Comparison of ENCODE assay signal across 10 mouse cellular contexts in the genomic region with DNA sequence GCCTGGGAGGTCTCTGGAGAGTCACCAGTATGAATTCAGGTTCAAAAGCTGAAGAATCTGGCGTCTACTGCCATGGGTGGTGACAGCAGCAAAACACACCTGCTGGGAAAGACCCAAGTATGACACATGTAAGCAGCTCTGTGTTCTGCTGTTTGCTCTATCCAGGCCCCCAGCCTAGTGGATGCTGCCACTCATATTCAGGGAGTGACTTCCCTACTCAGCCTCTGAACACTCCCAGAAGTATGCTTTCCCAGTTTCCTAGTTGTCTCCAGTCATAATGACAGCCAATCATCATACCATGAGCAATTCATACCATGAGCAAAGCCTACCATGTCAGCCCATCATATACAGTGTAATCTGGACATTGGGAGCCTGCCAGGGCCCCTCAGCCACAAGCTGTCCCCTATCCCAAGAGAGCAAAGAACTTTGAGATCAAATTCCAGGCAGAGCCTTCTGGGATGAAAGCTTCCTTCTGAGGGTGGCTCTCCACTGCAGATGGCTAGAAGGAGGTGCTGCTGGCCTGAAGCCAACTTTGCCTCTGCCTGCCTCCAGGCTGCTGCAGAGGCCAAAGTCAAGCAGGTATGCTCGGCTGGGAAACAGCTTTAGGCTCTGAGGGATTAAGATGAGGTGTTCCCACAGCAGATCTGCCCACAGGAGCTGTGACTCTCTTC. TPM values are rescaled to one million over a fixed set of nuclear protein-coding genes. Genes with fewer than 3 reads are reported as not detected.
A peak's percentile ranks its signal among the peaks of the same experiment; 100 is the strongest.
DNase-seq lines count a peak whose midpoint lies in the region; ATAC-seq and TF ChIP-seq lines count a peak whose summit lies in the region.
"Had no signal": no experiment of that assay in that cellular context is flagged by ENCODE, and none has a peak within 500 bp of the region (broad histone marks: within the 10 kb centered on the region; RNA-seq: fewer than 3 reads in every experiment).

No protein-coding gene starts in this region.

- peak; percentile 17 to 50 for DNase-seq in adrenal gland, adult (ENCODE audit: inconsistent age in 2 of 2, low spot score in 1 of 2)
- DNase-seq in adrenal gland, adult 18-20 months (ENCODE audit: low spot score in 2 of 2), result no peak
- DNase-seq in midbrain, postnatal 0 days (ENCODE audit: low spot score), result peak; percentile 8
- peak; percentile 63 to 77 for DNase-seq in left cerebral cortex, adult 2 months (ENCODE audit: extremely low spot score in 1 of 2, low spot score in 2 of 2)
- DNase-seq in right cerebral cortex, postnatal 4 days, result peak; percentile 19
- no peak for DNase-seq in ovary, postnatal 10 days (ENCODE audit: low spot score)
- no peak for DNase-seq in heart, embryonic 10.5 days (ENCODE audit: low spot score)

- H3K4me1 ChIP-seq in midbrain, postnatal 0 days (ENCODE audit: insufficient read depth, low read length), result no peaks in the 10 kb centered on the region
- H3K4me1 ChIP-seq in midbrain, embryonic 16.5 days (ENCODE audit: control insufficient read depth, insufficient read depth, low read length), result no peaks in the 10 kb centered on the region
- H3K4me1 ChIP-seq in heart, embryonic 10.5 days, result peaks cover 59% of the 10 kb centered on the region

- H3K4me2 ChIP-seq in midbrain, postnatal 0 days (ENCODE audit: low read depth, low read length, poor library complexity, severe bottlenecking), result no peak overlapping the region
- H3K4me2 ChIP-seq in midbrain, embryonic 16.5 days (ENCODE audit: low read length), result no peak overlapping the region
- H3K4me2 ChIP-seq: heart, embryonic 15.5 days had no signal

- WGBS in midbrain, postnatal 0 days, result 57% methylated on average over 2 of the region's 2 CpGs
- 58% methylated on average over 2 of the region's 2 CpGs for WGBS in midbrain, embryonic 16.5 days
- 58% methylated on average over 2 of the region's 2 CpGs for WGBS in heart, embryonic 10.5 days

- no peaks in the 10 kb centered on the region for H3K27me3 ChIP-seq in midbrain, postnatal 0 days (ENCODE audit: insufficient read depth, low read length)
- H3K27me3 ChIP-seq in midbrain, embryonic 16.5 days (ENCODE audit: control insufficient read depth, insufficient read depth, low read depth, low read length), result no peaks in the 10 kb centered on the region
- H3K27me3 ChIP-seq in heart, embryonic 10.5 days (ENCODE audit: insufficient read depth, poor library complexity, severe bottlenecking), result no peaks in the 10 kb centered on the region
- H3K27me3 ChIP-seq: heart, embryonic 15.5 days had no signal

- no peak for TF ChIP-seq CTCF in midbrain, postnatal 0 days (IDR thresholded peaks at IDR 0.05)
- no peak for TF ChIP-seq CTCF in left cerebral cortex, adult 2 months (IDR thresholded peaks at IDR 0.05)

- ATAC-seq in midbrain, postnatal 0 days (ENCODE audit: low FRiP score), result no peak
- ATAC-seq in midbrain, embryonic 16.5 days, result no peak

- no peaks in the 10 kb centered on the region for H3K9me3 ChIP-seq in midbrain, postnatal 0 days (ENCODE audit: low read length)
- H3K9me3 ChIP-seq in midbrain, embryonic 16.5 days (replicated peaks; ENCODE audit: control insufficient read depth, low read length, poor library complexity, severe bottlenecking), result no peaks in the 10 kb centered on the region
- H3K9me3 ChIP-seq in heart, embryonic 10.5 days, result no peaks in the 10 kb centered on the region
- H3K9me3 ChIP-seq: heart, embryonic 15.5 days; megakaryocyte, embryonic 14.5 days had no signal

- no peak overlapping the region for H3K4me3 ChIP-seq in midbrain, postnatal 0 days (ENCODE audit: low read depth, low read length)
- H3K4me3 ChIP-seq in midbrain, embryonic 16.5 days (ENCODE audit: low read depth, low read length), result no peak overlapping the region
- no peak overlapping the region for H3K4me3 ChIP-seq in left cerebral cortex, adult 2 months
- no peak overlapping the region for H3K4me3 ChIP-seq in heart, embryonic 10.5 days
- H3K4me3 ChIP-seq: heart, embryonic 15.5 days; megakaryocyte, embryonic 14.5 days had no signal

- H3K9ac ChIP-seq in midbrain, postnatal 0 days (replicated peaks; ENCODE audit: low read length, poor library complexity, severe bottlenecking), result no peak overlapping the region
- H3K9ac ChIP-seq in midbrain, embryonic 16.5 days (ENCODE audit: low read depth, low read length), result no peak overlapping the region
- H3K9ac ChIP-seq: heart, embryonic 15.5 days had no signal

- intact Hi-C loops in left cerebral cortex, adult 2 months (cut with DNase I), result loop anchor here (1.0 kb wide), 1 partner anchor 20 kb away; no protein-coding TSS in a partner anchor

- H3K36me3 ChIP-seq in midbrain, postnatal 0 days (ENCODE audit: insufficient read depth, low read length), result no peaks in the 10 kb centered on the region
- H3K36me3 ChIP-seq in midbrain, embryonic 16.5 days (ENCODE audit: control insufficient read depth, insufficient read depth, low read length), result no peaks in the 10 kb centered on the region
- no peaks in the 10 kb centered on the region for H3K36me3 ChIP-seq in heart, embryonic 10.5 days
- H3K36me3 ChIP-seq: heart, embryonic 15.5 days had no signal

- no peak overlapping the region for H3K27ac ChIP-seq in midbrain, postnatal 0 days (ENCODE audit: low read depth, low read length)
- H3K27ac ChIP-seq in midbrain, embryonic 16.5 days (ENCODE audit: low read length), result no peak overlapping the region
- H3K27ac ChIP-seq in left cerebral cortex, adult 2 months, result peak overlapping the region; percentile 77
- H3K27ac ChIP-seq in heart, embryonic 10.5 days, result no peak overlapping the region
- H3K27ac ChIP-seq: heart, embryonic 15.5 days had no signal

RNA-seq across cellular contexts. Expression of a gene that starts 42.8 kb away (rescaled TPM):
- total RNA-seq in adrenal gland, adult 18-20 months (2021), result 100 to 1,000 TPM; 112 to 113 TPM
- 149 and 151 TPM in 2 replicates for total RNA-seq in midbrain, postnatal 0 days (2014; rRNA removed)
- 29.0 and 34.5 TPM in 2 replicates for polyA plus RNA-seq in midbrain, postnatal 0 days (2015; fragmentation: Nextera tagmentation; extraction: Ambion mirVana)
- polyA plus RNA-seq in midbrain, embryonic 16.5 days (2015; fragmentation: Nextera tagmentation; extraction: Ambion mirVana), result 24.6 and 25.6 TPM in 2 replicates
- total RNA-seq in left cerebral cortex, adult 2 months (2021), result 100 to 1,000 TPM; 369 to 377 TPM
- polyA plus RNA-seq in heart, embryonic 10.5 days (2016; fragmentation: Nextera tagmentation; extraction: Ambion mirVana), result 12.1 and 14.8 TPM in 2 replicates

Comparison
In these comparisons a context has a peak if more than half of its experiments do, and no peak if none do; other contexts are left out.
1. DNase-seq: peak in adrenal gland, adult (2 of 2), midbrain, postnatal 0 days (single experiment), left cerebral cortex, adult 2 months (2 of 2) and right cerebral cortex, postnatal 4 days (single experiment); none in adrenal gland, adult 18-20 months (0 of 2), ovary, postnatal 10 days (single experiment) and heart, embryonic 10.5 days (single experiment).